Mouse (Mus musculus) large intestine, adult 2 months (tissue): ENCODE data around the gene Ift74. TPM values are rescaled to one million over a fixed set of nuclear protein-coding genes. Genes with fewer than 3 reads are reported as not detected.
"Not testable (repeated sequence)": the region's sequence is repeated elsewhere in the genome, so short reads cannot be mapped to it uniquely, and the experiment has no call there.

Experiments used
- DNase-seq: peaks from one replicate; pipeline ENCODE4 v3.0.0-alpha.2; 2012; ENCODE audit warnings: low read depth, low spot score
- WGBS: fragments of 180-500 bp; shearing (Covaris S2); methylation state at CpG from one replicate; pipeline ENCODE4 v1.1.7; 2018; 5-methylcytosine and 5-hydroxymethylcytosine counted together
- polyA plus RNA-seq: library from polyadenylated mRNA; depleted of rRNA; stranded (reverse); fragments of >200 nt; gene quantifications from 2 replicates; pipeline ENCODE4 v1.2.3, GENCODE M21; 2012; rRNA removed

Ift74 gene
- polyA plus RNA-seq, 1 experiment, result 0.62 TPM

- not testable (repeated sequence) for DNase-seq
- WGBS, result 86% methylated on average over 2 of the region's 2 CpGs
Measured at GRCm38 (mm10) chr4:94689804-94690203, 75.5 kb downstream of the Ift74 start.

GRCm38 (mm10) chr4:94691078-94691477 is 76.8 kb downstream of the Ift74 start:
- no peak for DNase-seq
- 79% methylated on average over 4 of the region's 4 CpGs for WGBS

GRCm38 (mm10) chr4:94692175-94692574 is 77.9 kb downstream of the Ift74 start:
- DNase-seq, result no peak
- WGBS, result 77% methylated on average over 2 of the region's 2 CpGs

GRCm38 (mm10) chr4:94696368-94696767 is 82.1 kb downstream of the Ift74 start:
- WGBS, result 21% methylated on average over 3 of the region's 3 CpGs
- no peak for DNase-seq

GRCm38 (mm10) chr4:94711002-94711401 is 96.7 kb downstream of the Ift74 start:
- WGBS, result 93% methylated on average over 2 of the region's 2 CpGs
- DNase-seq, result no peak

- WGBS, result 66% methylated on average over 4 of the region's 4 CpGs
- DNase-seq, result no peak
Measured at GRCm38 (mm10) chr4:94711426-94711825, 97.1 kb downstream of the Ift74 start.

- no peak for DNase-seq
Measured at GRCm38 (mm10) chr4:94713741-94714140, 99.5 kb downstream of the Ift74 start.

GRCm38 (mm10) chr4:94715166-94715565 is 100.9 kb downstream of the Ift74 start:
- WGBS, result 35% methylated on average over 6 of the region's 6 CpGs

GRCm38 (mm10) chr4:94725799-94726198 is 111.5 kb downstream of the Ift74 start:
- no peak for DNase-seq
- 36% methylated on average over 4 of the region's 4 CpGs for whole genome bisulfite sequencing

More at GRCm38 (mm10) chr4:94715166-94715565, 100.9 kb downstream of the Ift74 start:
- DNase-seq, result no peak

GRCm38 (mm10) chr4:94732721-94733120 is 118.4 kb downstream of the Ift74 start:
- no peak for DNase-seq

GRCm38 (mm10) chr4:94737326-94738295 is 123.3 kb downstream of the Ift74 start:
- no peak for DNase-seq
- 51% methylated on average over 5 of the region's 5 CpGs for WGBS

- DNase-seq, result no peak
- 51% methylated on average over 16 of the region's 16 CpGs for WGBS
Measured at GRCm38 (mm10) chr4:94738838-94739731, 124.8 kb downstream of the Ift74 start, which contains the start of gene Tek. Tek (plus strand) TSS chr4:94739289.

GRCm38 (mm10) chr4:94741824-94742223 is 127.5 kb downstream of the Ift74 start:
- WGBS, result 85% methylated on average over 1 of the region's 1 CpGs
- no peak for DNase-seq

Other genes with a start within 250 kb of the Ift74 start
- not detected in 2 replicates for gene Gm10306, start 57.9 kb upstream of the Ift74 start, polyA plus RNA-seq
- 1.6 and 3.3 TPM in 2 replicates for gene Caap1, start 57.7 kb upstream of the Ift74 start, polyA plus RNA-seq
- gene Plaa, start 11.2 kb upstream of the Ift74 start, polyA plus RNA-seq, result 13.9 and 29.7 TPM in 2 replicates
- gene Lrrc19, start 35.7 kb downstream of the Ift74 start, polyA plus RNA-seq, result 7.9 and 12.7 TPM in 2 replicates
- gene Tek, start 124.8 kb downstream of the Ift74 start, polyA plus RNA-seq, result 2.0 and 2.7 TPM in 2 replicates